Mouse (Mus musculus): ENCODE measurements around the gene Mapkap1. TPM values are rescaled to one million over a fixed set of nuclear protein-coding genes. Genes with fewer than 3 reads are reported as not detected.

The Mapkap1 gene
- polyA plus RNA-seq, 1 experiment from 2014 or later = 54.5 TPM

DNA sequence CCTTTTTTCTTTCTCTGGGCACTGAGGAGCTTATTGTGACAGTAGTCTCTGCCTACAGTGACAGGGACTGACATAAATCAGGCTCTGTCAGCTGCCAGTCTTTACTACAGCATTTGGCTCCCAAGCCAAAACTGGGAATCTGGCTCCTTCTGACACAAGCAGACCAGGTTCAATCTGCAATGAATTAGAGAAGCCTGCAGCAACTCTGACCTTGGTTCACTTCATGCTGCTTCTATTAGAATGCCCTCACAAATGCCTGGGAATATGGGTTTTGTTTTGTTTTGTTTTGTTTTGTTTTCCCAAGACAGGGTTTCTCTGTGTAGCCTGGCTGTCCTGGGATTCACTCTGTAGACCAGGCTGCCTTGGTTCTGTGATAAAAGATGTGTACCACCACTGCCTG is 126.7 kb downstream of the Mapkap1 start:
- Histone ChIP-seq H3K4me2 (no peak overlapping the region), H3K9ac (no peak overlapping the region), H3K27ac (replicated peaks) (peak overlapping the region; percentile 37), H3K27me3 (replicated peaks) (no peaks in the 10 kb centered on the region), H3K4me3 (no peak overlapping the region), H3K36me3 (peaks cover 4% of the 10 kb centered on the region; the same call in 1 of the 2 replicates), H3K9me3 (no peaks in the 10 kb centered on the region), H3K4me1 (peaks cover 45% of the 10 kb centered on the region)
- no peak for ATAC-seq (ENCODE audit: extremely low read depth, insufficient number of reproducible peaks, low FRiP score, low TSS enrichment)

DNA sequence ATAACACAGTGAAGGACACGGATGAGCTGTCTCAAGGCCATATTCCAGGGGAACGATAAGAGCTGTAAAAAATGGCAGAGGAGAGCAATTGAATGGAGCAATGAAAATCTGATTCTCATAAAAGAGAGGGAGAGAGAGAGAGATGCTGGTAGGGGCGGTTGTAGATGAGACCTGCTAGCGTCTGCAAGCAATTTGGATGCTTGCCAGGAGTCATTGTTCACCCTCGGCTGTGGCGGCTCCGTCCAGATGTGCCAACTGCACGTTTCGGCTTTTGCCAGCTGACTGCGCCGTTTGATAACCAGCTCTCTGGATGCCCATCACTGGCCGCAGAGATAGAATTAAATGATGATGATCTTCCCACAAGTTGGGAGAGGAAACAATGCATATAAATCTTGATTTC is 128.4 kb downstream of the Mapkap1 start:
- H3K4me1 ChIP-seq = peaks cover 43% of the 10 kb centered on the region
- peak overlapping the region; percentile 10; the same call in 1 of the 2 replicates for H3K4me2 ChIP-seq
- ATAC-seq (ENCODE audit: extremely low read depth, insufficient number of reproducible peaks, low FRiP score, low TSS enrichment) = no peak
- no peak overlapping the region for H3K27ac ChIP-seq (replicated peaks)
- H3K9ac ChIP-seq = no peak overlapping the region
- H3K9me3 ChIP-seq = no peaks in the 10 kb centered on the region
- no peaks in the 10 kb centered on the region for H3K27me3 ChIP-seq (replicated peaks)
- WGBS = 41% methylated on average over 12 of the region's 12 CpGs
- H3K4me3 ChIP-seq = no peak overlapping the region
- H3K36me3 ChIP-seq = peaks cover 4% of the 10 kb centered on the region; the same call in 1 of the 2 replicates

DNA sequence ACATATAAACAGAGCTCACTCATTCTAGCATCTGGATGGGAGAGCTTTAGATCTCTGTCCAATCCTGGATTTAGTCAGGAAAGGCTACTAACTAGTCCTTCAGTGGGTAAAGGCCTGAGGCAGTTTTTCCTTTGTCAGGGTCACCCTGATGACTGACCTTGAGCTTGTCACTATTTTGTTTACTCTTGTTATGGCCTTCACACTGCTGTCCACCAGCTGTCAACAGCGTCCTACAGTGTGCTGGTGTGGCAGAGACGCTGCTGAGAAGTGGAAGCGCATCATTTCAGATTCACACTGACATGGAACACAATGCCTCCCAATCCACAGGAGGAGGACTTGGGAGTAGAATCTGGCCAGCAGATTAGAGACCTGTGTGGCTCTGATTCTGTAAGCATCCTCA is 130.8 kb downstream of the Mapkap1 start:
- ATAC-seq (ENCODE audit: extremely low read depth, insufficient number of reproducible peaks, low FRiP score, low TSS enrichment) = no peak
- Histone ChIP-seq H3K36me3 (peaks cover 4% of the 10 kb centered on the region; the same call in 1 of the 2 replicates), H3K9ac (no peak overlapping the region), H3K4me3 (no peak overlapping the region), H3K4me1 (peaks cover 22% of the 10 kb centered on the region), H3K9me3 (no peaks in the 10 kb centered on the region), H3K27me3 (replicated peaks) (no peaks in the 10 kb centered on the region), H3K4me2 (no peak overlapping the region), H3K27ac (replicated peaks) (no peak overlapping the region)
- WGBS = 57% methylated on average over 3 of the region's 3 CpGs

- no peak for ATAC-seq (ENCODE audit: extremely low read depth, insufficient number of reproducible peaks, low FRiP score, low TSS enrichment)
Observed at GRCm38 (mm10) chr2:34543581-34543980, 137.0 kb downstream of the Mapkap1 start.

GRCm38 (mm10) chr2:34544021-34544420 is 137.4 kb downstream of the Mapkap1 start:
- Histone ChIP-seq H3K36me3 (no peaks in the 10 kb centered on the region), H3K4me1 (peaks cover 17% of the 10 kb centered on the region), H3K27me3 (replicated peaks) (no peaks in the 10 kb centered on the region), H3K4me2 (no peak overlapping the region), H3K4me3 (no peak overlapping the region), H3K9ac (no peak overlapping the region), H3K9me3 (no peaks in the 10 kb centered on the region), H3K27ac (replicated peaks) (no peak overlapping the region)
- ATAC-seq (ENCODE audit: extremely low read depth, insufficient number of reproducible peaks, low FRiP score, low TSS enrichment) = no peak
- WGBS = 70% methylated on average over 3 of the region's 3 CpGs

More at GRCm38 (mm10) chr2:34543581-34543980, 137.0 kb downstream of the Mapkap1 start:
- H3K36me3 ChIP-seq = no peaks in the 10 kb centered on the region
- WGBS = 77% methylated on average over 7 of the region's 7 CpGs
- H3K4me1 ChIP-seq = peaks cover 15% of the 10 kb centered on the region
- no peaks in the 10 kb centered on the region for H3K9me3 ChIP-seq
- H3K4me2 ChIP-seq = no peak overlapping the region
- H3K4me3 ChIP-seq = no peak overlapping the region
- H3K27ac ChIP-seq (replicated peaks) = no peak overlapping the region
- H3K9ac ChIP-seq = no peak overlapping the region
- H3K27me3 ChIP-seq (replicated peaks) = no peaks in the 10 kb centered on the region

- Histone ChIP-seq H3K9me3 (no peaks in the 10 kb centered on the region), H3K27me3 (replicated peaks) (no peaks in the 10 kb centered on the region), H3K36me3 (no peaks in the 10 kb centered on the region), H3K4me2 (no peak overlapping the region), H3K9ac (no peak overlapping the region), H3K4me1 (peaks cover 25% of the 10 kb centered on the region), H3K27ac (replicated peaks) (0 out of 2 replicates have a peak overlapping the region, but pooled peaks have one; percentile 28), H3K4me3 (no peak overlapping the region)
- WGBS = 86% methylated on average over 13 of the region's 13 CpGs
- ATAC-seq (ENCODE audit: extremely low read depth, insufficient number of reproducible peaks, low FRiP score, low TSS enrichment) = no peak
Observed at GRCm38 (mm10) chr2:34544646-34545395, 138.2 kb downstream of the Mapkap1 start.

- 75% methylated on average over 3 of the region's 3 CpGs for WGBS
- ATAC-seq (ENCODE audit: extremely low read depth, insufficient number of reproducible peaks, low FRiP score, low TSS enrichment) = no peak
- Histone ChIP-seq H3K27me3 (replicated peaks) (no peaks in the 10 kb centered on the region), H3K27ac (replicated peaks) (no peak overlapping the region), H3K4me1 (peaks cover 36% of the 10 kb centered on the region), H3K9ac (no peak overlapping the region), H3K4me2 (no peak overlapping the region), H3K9me3 (no peaks in the 10 kb centered on the region), H3K4me3 (no peak overlapping the region), H3K36me3 (no peaks in the 10 kb centered on the region)
Observed at GRCm38 (mm10) chr2:34546176-34546677, 139.7 kb downstream of the Mapkap1 start.

DNA sequence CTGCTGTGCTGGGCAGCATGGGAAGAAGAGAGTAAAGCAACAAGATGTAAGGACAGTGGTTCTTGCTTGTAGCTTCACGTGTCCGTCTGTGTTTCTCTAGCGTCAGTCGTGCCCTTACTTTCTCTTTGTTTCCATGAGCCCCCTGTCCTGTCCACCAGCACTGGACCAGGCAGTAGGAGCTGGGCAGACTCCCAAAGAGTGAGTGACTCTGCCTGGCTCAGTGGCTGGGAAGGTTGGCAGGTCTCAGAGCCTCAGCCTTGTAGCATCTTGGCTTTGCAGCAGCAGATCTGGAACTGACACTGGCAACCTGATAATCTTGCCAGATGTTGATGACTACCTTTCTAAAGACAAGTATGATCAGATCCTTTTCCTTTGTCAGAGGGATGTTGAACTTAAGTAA is 140.9 kb downstream of the Mapkap1 start:
- no peak overlapping the region for H3K4me2 ChIP-seq
- 82% methylated on average over 4 of the region's 4 CpGs for WGBS
- H3K4me3 ChIP-seq = no peak overlapping the region
- no peak overlapping the region for H3K27ac ChIP-seq (replicated peaks)
- no peaks in the 10 kb centered on the region for H3K36me3 ChIP-seq
- H3K9ac ChIP-seq = no peak overlapping the region
- no peak for ATAC-seq (ENCODE audit: extremely low read depth, insufficient number of reproducible peaks, low FRiP score, low TSS enrichment)
- no peaks in the 10 kb centered on the region for H3K9me3 ChIP-seq
- peaks cover 40% of the 10 kb centered on the region for H3K4me1 ChIP-seq
- H3K27me3 ChIP-seq (replicated peaks) = no peaks in the 10 kb centered on the region

DNA sequence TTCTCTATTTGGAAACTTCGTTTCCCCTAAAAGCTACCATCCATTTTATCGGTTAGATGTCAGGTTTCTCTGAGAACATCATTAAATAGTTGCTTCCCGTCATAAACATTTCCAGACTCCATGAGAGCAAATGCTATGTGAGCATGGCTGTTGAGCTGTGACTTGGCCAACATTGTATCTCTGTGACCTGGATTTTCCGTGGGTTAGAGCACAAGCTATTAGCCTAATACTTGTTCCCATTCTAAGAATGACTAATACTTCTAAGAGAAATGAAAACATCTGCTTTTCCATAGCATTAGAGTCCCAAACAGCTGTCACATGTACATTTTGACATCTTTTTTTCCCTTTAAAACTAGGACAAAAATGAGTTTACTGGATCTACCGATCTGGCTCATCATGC is 142.4 kb downstream of the Mapkap1 start:
- no peaks in the 10 kb centered on the region for H3K36me3 ChIP-seq
- WGBS = 73% methylated on average over 5 of the region's 5 CpGs
- H3K4me2 ChIP-seq = no peak overlapping the region
- H3K4me3 ChIP-seq = no peak overlapping the region
- no peak for ATAC-seq (ENCODE audit: extremely low read depth, insufficient number of reproducible peaks, low FRiP score, low TSS enrichment)
- H3K27ac ChIP-seq (replicated peaks) = peak overlapping the region; percentile 76
- peaks cover 52% of the 10 kb centered on the region for H3K4me1 ChIP-seq
- H3K9ac ChIP-seq = no peak overlapping the region; the same call in 1 of the 2 replicates
- no peaks in the 10 kb centered on the region for H3K9me3 ChIP-seq
- no peaks in the 10 kb centered on the region for H3K27me3 ChIP-seq (replicated peaks)

- H3K4me2 ChIP-seq = no peak overlapping the region
- H3K36me3 ChIP-seq = no peaks in the 10 kb centered on the region
- H3K4me1 ChIP-seq = peaks cover 54% of the 10 kb centered on the region
- H3K27me3 ChIP-seq (replicated peaks) = no peaks in the 10 kb centered on the region
- H3K27ac ChIP-seq (replicated peaks) = peak overlapping the region; percentile 76
- H3K9ac ChIP-seq = peak overlapping the region; percentile 37
- H3K9me3 ChIP-seq = no peaks in the 10 kb centered on the region
- WGBS = 39% methylated on average over 7 of the region's 7 CpGs
- H3K4me3 ChIP-seq = no peak overlapping the region
- ATAC-seq (ENCODE audit: extremely low read depth, insufficient number of reproducible peaks, low FRiP score, low TSS enrichment) = no peak
Observed at GRCm38 (mm10) chr2:34549469-34549868, 142.9 kb downstream of the Mapkap1 start.

GRCm38 (mm10) chr2:34552772-34553171 is 146.2 kb downstream of the Mapkap1 start:
- no peak overlapping the region for H3K4me3 ChIP-seq
- no peaks in the 10 kb centered on the region for H3K27me3 ChIP-seq (replicated peaks)
- ATAC-seq (ENCODE audit: extremely low read depth, insufficient number of reproducible peaks, low FRiP score, low TSS enrichment) = no peak
- H3K27ac ChIP-seq (replicated peaks) = 0 out of 2 replicates have a peak overlapping the region, but pooled peaks have one; percentile 50
- no peak overlapping the region for H3K9ac ChIP-seq
- H3K4me1 ChIP-seq = peaks cover 49% of the 10 kb centered on the region
- no peaks in the 10 kb centered on the region for H3K9me3 ChIP-seq
- no peaks in the 10 kb centered on the region for H3K36me3 ChIP-seq
- 52% methylated on average over 2 of the region's 2 CpGs for WGBS
- no peak overlapping the region for H3K4me2 ChIP-seq

All from heart, embryonic 13.5 days (tissue).